Mouse (Mus musculus): ENCODE measurements around the gene Scd2.
"Not testable (repeated sequence)": the region's sequence is repeated elsewhere in the genome, so short reads cannot be mapped to it uniquely, and the experiment has no call there.

Gene Scd2

DNA sequence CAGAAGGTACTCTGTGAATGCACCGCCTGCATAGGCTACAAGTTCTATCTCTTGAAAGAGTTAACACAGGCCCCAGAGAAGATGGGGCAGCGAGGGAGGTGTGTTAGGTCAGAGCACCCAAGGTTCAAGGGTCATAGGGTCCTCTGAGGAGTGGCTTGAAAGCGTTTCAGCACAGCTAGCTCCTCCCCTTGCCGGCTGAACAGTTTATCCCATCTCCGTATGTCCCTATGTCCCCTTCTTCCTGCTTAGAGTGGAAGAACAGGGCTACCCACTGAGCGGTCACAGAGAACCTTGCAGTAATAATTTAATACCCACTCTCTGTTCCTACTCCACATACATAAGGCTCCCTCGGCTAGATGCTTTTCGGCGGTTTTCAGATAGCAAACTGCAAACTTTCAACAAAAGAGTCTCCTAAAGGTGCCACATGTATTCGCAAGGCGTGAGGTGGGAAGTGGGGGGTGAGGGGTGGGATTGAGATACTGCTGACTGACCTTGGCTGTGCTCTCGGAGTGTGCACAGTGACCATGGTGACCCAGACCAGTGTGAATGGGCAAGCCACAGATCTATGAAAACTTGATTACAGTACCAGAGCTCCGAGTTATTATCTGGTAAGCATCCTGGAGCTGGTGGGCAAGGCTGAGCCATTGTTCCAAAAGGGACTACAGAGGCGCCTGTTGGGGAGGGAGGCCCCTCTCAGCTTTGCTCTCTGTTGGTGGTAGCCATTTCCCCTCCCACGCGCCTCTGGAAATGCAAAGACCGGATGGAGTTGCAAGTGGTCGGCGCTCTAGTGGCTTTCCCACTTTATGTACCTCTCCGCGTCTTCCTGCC, at the start of gene Scd2:
Gene Scd2 (plus strand): TSS at position 734 of the 828 bp plus-strand sequence.
- no peak for DNase-seq (ENCODE audit: extremely low read depth, low read depth, low spot score)

DNA sequence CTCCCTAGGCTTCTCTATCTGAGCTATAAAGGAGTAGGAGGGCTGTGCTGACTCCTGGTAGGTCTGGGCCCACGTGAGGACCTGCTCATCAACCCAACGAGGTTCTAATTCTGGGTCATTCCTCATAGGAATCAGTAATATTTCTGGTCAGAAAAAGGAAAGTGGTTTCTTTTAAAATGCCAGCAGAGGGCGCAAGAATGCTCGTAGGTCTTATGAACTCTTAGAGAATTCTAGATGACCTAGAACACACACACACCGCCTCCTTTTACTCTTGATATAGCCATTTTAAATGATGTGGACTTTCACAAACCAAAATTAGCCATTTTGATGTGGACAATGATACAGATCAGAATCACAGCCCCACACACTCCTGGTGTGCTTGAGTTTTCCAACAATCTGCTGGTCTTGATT, 47.7 kb upstream of the Scd2 start:
- no peak for DNase-seq (ENCODE audit: extremely low read depth, low read depth, low spot score)

DNA sequence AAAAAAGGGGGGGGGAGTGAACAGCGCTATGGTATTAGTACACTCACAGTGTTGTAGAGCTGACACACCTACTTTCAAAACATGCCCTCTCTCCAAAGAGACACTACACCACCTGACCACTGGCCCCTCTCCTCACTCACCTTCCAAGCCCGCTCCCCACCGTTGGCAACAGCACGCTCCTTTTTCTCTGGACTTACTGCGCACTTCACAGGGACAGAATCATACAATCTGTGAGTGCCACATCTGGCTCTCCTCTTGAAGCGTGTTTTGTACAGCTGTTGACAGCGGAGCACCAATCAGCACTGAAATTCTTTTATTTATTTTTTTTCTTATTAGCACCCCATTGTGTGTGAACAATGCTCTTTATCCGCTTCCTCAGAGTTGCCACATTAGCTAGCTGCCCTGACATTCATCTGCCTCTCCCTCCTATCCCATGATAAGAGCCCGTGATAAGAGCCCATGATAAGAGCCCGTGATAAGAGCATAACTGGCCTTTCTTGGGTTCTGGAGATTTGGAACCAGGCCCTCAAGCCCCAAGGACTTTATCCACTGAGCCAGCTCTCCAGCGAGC, 47.0 kb upstream of the Scd2 start:
- DNase-seq (ENCODE audit: extremely low read depth, low read depth, low spot score) = no peak

DNA sequence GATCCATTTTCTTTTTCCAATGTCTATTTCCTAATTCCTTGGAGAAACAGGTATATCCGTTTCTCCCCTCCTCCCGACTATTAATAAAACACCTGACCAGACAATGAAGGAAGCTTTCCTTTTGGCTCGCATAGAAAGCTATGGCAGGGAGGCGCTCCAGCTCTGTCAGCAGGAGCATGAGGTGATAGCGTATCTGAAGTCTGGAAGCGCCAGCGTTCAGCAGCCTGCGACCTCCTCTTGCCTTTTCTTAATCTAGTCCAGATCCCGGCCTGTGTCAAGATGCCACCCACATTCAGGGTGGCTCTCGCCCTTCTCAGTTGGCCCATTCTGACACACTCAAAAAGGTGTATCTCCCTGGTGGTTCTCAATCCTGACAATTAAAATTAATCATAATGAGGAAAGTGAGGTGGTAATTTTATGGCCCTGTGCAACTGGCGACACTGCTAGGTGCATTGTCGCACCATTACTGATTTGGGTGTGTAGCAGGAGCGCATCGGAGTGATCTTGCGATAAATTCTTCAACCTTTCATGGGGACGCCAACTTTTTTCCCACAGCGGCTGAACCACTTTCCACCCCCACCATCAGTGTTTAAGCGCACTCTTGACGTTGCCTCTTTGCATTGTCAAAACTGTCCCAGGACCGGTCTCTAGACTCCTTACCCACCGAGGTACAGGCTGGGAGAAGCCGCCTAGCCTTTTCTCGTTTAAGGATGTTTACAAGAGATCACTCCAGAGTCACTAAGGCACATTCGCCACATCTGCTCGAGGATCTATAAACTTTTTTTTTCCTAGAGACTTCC, 46.0 kb upstream of the Scd2 start:
- DNase-seq (ENCODE audit: extremely low read depth, low read depth, low spot score) = no peak

DNA sequence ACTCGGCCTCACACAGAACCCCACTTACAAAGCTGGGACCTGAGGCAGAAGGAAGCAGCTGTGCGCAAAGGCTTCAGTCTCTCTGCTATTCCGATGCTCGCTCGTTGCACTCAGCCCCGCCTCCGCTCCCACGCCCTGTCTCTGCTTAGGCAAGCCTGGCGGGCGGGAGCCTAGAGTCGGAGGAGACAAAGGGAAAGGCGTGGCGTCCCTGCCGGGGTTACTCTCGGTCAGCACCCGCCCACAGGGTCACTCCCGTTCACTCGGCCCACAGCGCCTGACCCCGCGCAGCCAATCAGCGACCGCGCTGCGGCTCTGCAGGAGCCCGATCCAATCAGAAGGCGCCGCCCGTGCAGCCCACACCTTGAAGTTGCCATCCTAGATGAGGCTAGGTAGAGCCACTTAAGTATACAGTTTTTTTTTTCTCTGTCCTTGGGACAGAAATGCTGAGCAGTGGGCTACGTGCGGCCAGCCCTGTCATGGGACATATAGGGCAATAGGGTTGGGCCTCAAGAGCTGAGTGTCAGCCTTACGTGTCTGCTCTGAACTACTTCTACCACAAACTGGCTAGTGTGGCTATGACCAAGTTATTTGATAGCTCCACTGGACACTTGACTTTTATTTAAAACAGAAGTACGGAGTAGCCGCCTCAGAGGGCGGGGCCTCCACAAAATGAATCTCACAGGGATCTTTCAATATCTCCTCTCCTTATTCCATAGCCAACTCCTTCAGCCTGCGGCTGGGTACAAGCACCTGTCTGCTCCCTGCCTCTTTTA, 45.2 kb upstream of the Scd2 start:
- peak; percentile 88 for DNase-seq (ENCODE audit: extremely low read depth, low read depth, low spot score)

DNA sequence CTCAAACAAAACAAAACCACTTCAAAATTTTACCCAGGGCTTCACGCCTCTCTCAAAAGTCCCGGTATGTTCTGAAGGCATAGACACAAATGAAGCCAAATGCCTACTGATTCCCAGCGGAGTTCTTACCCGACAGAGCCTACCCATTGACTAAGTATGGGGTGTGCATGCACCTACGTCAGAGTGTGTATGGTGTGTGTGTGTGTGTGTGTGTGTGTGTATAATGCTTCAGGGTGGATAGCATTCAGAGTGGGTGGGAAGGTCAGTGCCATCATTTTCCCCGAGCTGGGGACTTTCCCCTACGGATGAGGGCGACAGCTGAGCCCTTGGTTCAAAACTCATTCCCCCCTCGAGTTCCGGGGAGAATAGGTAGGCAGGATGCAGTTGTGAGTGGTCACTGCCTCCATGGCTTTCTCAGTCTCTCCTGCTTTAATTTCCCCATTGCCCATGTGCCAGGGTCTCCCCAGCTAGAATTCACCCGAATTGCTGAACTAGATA, 44.6 kb upstream of the Scd2 start:
- no peak for DNase-seq (ENCODE audit: extremely low read depth, low read depth, low spot score)

DNA sequence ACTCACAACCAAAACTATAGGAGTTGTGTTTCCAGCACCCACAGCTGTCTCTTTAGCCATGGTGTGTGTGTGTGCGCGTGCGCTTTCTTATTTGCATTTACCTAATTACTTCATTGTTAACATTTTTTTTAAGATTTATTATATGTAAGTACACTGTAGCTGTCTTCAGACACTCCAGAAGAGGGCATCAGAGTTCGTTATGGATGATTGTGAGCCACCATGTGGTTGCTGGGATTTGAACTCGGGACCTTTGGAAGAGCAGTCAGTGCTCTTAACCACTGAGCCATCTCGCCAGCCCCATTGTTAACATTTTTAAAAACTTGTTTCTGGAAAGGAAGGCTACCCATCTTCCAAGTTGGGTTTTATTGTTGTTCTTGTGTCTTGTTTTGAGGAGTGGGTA, 42.3 kb upstream of the Scd2 start:
- not testable (repeated sequence) for DNase-seq (ENCODE audit: extremely low read depth, low read depth, low spot score)

DNA sequence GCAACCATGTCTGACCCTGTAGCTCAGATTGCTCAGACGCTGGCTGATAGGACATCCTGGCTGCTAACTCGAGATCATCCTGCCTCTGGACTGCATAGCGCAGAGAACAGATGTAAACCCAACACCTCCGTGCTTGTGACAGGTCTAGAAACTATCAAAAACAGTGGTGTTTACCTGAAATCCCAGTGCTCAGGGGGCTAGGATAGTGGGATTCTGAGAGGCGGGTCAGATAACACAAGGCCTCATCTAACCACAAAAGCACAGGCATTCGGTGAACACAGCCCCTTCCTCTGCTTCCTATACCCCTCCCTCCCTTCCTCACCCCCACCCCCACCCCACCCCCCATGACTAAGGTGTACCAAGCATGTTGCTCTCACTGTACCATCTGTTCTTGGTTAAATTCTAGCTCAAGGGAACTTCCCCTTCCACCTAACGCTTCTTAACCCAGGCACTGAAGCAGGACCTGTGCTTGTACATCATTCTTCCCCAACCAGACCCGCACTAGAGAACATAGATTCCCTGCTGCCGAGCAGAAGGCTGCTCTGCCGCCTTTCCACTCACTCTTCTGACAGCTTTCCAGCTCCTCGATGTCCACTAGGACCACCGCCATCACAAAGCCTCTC, 41.4 kb upstream of the Scd2 start:
- DNase-seq (ENCODE audit: extremely low read depth, low read depth, low spot score) = no peak

DNA sequence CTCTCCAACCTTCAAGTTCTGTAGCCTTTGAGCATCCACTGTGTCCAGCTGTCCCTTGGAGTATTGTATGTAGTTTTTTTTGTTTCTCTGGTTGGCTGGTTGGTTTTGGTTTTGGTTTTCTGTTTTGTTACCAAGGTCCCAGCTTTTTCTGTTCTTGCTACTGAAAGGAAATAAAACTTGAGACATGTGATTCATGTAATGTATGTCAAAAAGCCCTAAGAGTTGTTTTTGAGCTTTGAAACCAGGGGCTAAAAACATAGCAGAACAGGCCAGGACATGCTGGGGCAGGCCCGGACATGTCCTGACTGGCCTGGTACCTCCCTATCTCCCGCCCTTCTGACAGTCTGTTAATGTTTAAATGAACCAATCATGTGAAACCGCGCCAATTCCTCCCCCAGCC, 39.4 kb upstream of the Scd2 start:
- DNase-seq (ENCODE audit: extremely low read depth, low read depth, low spot score) = not testable (repeated sequence)

DNA sequence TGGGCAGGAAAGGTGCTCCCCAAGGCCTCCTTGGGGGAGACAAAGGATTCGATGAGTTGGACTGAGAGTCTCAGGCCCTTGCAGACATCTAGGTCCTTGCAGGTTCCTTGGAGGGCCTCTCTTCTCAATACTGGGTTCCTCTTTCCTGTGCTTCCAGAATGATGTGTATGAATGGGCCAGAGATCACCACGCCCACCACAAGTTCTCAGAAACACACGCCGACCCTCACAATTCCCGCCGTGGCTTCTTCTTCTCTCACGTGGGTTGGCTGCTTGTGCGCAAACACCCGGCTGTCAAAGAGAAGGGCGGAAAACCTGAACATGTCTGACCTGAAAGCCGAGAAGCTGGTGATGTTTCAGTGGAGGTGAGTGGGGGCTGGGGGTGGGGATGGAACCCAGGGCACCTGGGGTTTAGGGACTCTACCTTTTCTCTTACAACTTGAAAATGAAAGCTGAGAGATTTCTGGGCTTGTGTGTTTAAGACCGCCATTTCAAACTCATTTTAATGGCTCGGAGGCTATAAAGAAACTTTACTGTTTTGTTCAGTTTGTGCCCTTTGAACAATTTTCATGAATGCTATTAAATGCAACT, 36.0 kb upstream of the Scd2 start:
- DNase-seq (ENCODE audit: extremely low read depth, low read depth, low spot score) = no peak

DNA sequence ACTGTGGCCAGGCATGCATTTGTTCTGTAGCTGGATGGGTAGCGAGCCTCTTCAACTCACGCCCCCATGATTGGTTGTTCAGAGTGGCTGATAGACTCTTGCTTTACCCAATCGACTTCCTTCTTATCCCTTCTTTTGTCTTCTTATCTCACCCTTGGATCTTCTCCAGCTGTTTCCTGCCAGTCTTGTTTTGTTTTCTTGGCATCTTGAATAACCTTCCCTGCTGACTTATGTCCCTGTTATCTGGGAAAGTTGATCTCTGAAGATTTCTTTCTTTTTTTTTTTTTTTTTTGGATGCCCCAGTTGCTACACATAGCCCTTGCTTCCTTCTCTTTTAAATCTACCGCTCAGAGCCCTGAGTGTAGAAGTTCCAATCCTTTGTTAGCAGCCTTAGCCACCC, 34.0 kb upstream of the Scd2 start:
- DNase-seq (ENCODE audit: extremely low read depth, low read depth, low spot score) = no peak

DNA sequence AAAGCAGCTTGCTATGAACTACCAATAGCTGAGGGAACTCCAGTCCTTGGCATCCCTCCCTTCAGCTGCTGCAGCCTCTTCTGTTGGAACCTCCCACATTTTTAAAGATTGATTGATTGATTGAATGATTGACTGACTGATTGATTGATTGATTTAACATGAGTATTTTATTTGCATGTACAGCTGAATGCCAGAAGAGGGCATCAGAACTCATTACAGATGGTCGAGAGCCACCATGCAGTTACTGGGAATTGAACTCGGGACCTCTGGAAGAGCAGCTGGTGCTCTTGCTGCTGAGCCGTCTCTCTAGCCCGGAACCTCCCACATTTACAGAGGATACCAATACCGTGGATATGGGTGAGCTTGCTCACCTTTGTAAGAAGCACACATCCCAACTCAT, 33.0 kb upstream of the Scd2 start:
- no peak for DNase-seq (ENCODE audit: extremely low read depth, low read depth, low spot score)

DNA sequence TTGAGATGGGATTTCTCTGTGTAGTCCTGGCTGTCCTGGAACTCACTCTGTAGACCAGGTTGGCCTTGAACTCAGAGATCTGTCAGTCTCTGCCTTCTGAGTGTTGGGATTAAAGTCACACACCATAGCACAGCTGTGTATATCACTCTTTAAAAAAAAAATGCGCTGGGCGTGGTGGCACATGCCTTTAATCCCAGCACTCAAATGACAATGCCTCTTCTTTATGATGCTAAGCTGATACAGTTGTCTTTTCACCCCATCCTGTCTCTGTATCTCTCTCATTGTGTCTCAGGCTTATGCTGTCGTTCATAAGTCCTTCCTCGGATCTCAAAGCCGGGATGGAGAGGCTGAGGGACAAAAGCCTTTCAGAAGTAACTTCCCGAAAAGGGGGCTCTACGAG, 31.7 kb upstream of the Scd2 start:
- DNase-seq (ENCODE audit: extremely low read depth, low read depth, low spot score) = no peak

DNA sequence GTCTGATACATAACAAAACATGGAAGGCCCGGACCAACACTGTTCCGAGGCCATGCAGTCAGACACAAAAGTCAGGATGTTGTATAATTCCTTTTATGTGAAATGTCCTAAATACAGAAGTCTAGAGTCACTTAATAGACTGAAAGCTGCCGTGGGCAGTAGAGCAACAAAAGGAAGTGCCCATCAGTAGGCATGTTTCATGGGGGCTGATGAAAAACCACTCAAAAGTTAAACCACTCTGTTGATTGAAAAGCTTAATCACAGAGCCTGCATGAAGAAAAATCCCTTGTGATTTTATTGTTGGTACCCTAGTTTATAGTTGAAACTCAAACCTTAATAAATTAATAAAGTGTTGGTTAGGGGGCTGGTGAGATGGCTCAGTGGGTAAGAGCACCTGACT, 29.9 kb upstream of the Scd2 start:
- no peak for DNase-seq (ENCODE audit: extremely low read depth, low read depth, low spot score)

DNA sequence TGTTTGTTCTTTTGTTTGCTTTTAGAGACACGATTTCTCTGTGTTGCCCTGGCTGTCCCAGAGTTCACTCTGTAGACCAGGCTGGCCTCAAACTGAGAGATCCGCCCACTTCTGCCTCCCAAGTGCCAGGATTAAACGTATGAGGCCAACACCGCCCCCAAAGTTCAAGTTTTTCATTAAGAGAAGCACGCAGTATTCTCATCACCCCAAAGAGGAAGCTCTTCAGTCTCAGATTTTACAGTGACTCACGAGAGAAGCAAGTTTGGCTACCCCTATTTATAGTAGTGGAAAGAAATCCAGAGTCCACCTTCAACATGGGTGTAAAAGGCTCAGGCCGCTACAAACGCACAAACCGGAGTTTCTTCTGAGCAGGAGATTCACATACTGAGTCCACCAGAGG, 29.2 kb upstream of the Scd2 start:
- DNase-seq (ENCODE audit: extremely low read depth, low read depth, low spot score) = no peak

DNA sequence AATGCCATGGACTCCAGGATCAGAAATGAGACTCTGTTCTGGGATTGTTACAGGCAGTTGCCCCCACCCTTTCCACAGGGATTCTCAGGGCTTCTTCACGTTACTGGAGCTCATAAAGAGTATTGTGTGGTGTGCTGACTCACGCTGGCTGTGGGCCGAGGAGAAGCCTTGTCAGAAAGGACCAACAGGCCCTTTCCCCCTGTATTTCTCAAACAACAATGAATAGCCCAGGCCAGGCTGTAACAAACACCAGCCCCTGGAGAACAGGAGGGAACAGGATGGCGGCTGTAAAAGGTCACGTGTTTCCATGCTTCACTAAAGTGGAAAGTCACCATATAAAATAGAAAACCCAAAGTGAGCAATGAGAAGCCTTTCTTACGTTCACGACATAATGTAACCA, 28.2 kb upstream of the Scd2 start:
- DNase-seq (ENCODE audit: extremely low read depth, low read depth, low spot score) = no peak

DNA sequence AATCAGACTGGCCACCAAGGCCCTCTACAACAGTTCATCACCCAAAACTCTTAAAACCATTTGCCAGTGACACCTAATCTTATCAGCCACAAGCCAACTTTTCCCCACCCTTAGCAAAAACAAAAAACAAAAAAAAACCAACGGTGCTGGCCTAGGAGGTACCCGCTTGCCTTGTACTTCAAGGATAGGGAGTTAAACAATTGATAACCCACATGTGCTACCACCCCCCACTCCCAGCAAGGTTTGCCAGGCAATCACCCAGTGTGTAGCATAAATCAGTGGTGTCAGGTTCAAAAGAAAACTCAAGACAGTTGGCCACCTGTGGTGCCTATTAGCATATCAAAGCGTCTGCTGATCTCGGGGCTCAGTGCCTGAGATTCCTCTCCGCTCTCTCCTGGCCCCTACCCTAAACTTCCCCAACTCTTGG, 27.6 kb upstream of the Scd2 start:
- DNase-seq (ENCODE audit: extremely low read depth, low read depth, low spot score) = no peak

DNA sequence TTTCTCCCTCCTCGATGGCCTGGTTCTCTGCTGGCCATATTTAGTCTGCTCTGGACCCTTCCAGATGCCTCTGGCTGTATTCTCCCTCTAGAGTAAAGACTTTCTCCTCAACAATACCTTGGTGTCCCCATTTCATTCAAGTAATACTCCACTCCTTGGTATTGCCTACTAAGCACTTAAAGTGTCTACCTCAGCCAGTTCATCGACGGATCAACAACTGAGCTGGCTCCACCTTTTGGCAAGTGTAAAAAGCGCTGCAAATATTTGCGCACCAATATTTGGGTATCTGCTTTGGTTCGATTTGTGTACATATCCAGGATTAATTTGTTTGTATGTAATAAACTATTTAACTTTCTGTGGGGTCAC, 27.0 kb upstream of the Scd2 start:
- no peak for DNase-seq (ENCODE audit: extremely low read depth, low read depth, low spot score)

DNA sequence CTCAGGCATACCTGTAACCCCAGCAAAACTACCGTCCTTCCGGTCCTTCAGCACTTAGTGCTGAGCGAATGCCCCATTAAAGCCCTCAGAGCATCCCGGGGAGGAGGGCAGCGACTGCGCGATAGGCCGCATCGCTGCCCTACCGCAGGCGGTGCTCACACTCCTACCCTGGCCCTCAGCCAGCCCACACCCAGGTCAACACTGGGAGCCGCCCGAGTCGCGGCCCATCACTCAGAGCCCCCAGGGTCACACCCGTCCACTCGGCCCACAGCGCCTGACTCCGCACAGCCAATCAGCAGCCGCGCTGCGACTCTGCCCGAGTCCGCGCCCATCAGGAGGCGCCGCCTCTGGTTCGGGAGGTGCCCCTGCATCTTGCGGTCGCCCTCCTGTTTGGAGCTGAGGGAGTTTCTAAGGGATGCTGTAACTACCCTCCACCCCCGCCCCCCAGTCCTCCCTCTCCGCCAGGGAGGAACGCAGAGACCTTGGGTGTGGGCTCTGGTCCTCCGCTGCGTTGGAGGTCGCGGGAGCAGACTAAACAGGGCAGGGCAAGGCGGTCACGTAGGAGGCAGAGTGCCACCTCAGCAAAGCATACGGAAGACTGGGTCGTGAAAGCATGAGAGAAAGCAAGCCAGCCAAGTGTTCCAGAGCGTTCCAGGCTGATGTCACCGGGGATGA, 26.5 kb upstream of the Scd2 start:
- DNase-seq (ENCODE audit: extremely low read depth, low read depth, low spot score) = no peak

DNA sequence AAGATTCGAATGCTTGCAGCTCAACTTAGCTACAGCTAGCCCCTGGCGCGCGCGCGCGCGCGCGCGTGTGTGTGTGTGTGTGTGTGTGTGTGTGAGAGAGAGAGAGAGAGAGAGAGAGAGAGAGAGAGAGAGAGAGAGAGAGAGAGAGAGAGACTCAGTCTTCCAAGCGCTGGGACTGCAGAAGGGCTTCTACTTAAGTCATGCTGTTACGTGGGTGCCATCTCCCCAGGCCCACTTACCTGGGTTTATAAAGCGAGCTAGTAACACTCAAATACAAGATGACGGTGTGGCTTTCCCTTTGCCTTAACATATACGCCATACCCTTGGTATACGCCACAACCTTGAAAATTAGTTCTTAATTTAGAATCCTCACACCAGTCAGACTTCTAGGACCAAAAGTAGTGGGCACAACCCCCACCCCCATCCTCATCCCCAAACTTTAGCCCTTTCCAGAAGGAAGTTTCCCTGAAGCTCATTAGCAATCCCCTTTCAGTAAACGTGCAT, 25.9 kb upstream of the Scd2 start:
- no peak for DNase-seq (ENCODE audit: extremely low read depth, low read depth, low spot score)
